Mouse (Mus musculus) ES-E14 (cell line): Measurements from ENCODE around the gene Sstr3. TPM values are rescaled to one million over a fixed set of nuclear protein-coding genes. Genes with fewer than 3 reads are reported as not detected.

Experiments used
- DNase-seq: peaks from one replicate; pipeline ENCODE4 v3.0.0-alpha.2; 2013; ENCODE audit warnings: low read depth, low spot score
- H3K27ac ChIP-seq: 2 replicates; pipeline ENCODE4 v1.5.1; 2012; ENCODE audit warnings: low read depth, mild to moderate bottlenecking, low read length, moderate library complexity, mixed read lengths; ENCODE audit not compliant: poor library complexity, insufficient read depth, severe bottlenecking
- H3K36me3 ChIP-seq: 2 replicates; pipeline ENCODE4 v1.6.1; 2012; ENCODE audit warnings: mild to moderate bottlenecking, low read length, moderate library complexity, mixed read lengths; ENCODE audit not compliant: control insufficient read depth, poor library complexity, insufficient read depth, severe bottlenecking
- H3K4me1 ChIP-seq, 2 experiments: fragments of 150-350 bp in 1 of 2; sonication (generic) in 1 of 2; 2 replicates each; pipeline ENCODE4 v1.6.1; 2012; ENCODE audit warnings: low read length in 2 of 2, mild to moderate bottlenecking in 1 of 2, mixed read lengths in 1 of 2; ENCODE audit not compliant: control insufficient read depth in 2 of 2, insufficient read depth in 2 of 2, poor library complexity in 1 of 2
- H3K4me3 ChIP-seq, 2 experiments: fragments of 150-350 bp in 1 of 2; sonication (generic) in 1 of 2; 2 replicates each; pipeline ENCODE4 v1.5.1; 2012; ENCODE audit warnings: low read length in 2 of 2, low read depth in 1 of 2, mild to moderate bottlenecking in 1 of 2, mixed read lengths in 1 of 2; ENCODE audit not compliant: insufficient read depth in 1 of 2, poor library complexity in 1 of 2, severe bottlenecking in 1 of 2
- H3K9ac ChIP-seq: 2 replicates; pipeline ENCODE4 v1.6.1; 2012; ENCODE audit warnings: low read depth, mild to moderate bottlenecking, low read length, mixed read lengths; ENCODE audit not compliant: poor library complexity, insufficient read depth, severe bottlenecking
- H3K9me3 ChIP-seq: fragments of 150-350 bp; sonication (generic); 2 replicates; pipeline ENCODE4 v1.6.1; 2012; ENCODE audit warnings: low read depth, mild to moderate bottlenecking, low read length; ENCODE audit not compliant: control insufficient read depth, insufficient read depth
- CHD2 ChIP-seq: IDR thresholded peaks from 2 replicates; pipeline ENCODE4 v1.6.1; 2014; ENCODE audit warnings: mild to moderate bottlenecking, low read depth, low read length, inconsistent platforms
- HCFC1 ChIP-seq: IDR thresholded peaks from 2 replicates; pipeline ENCODE4 v1.6.1; 2012; ENCODE audit warnings: low read length, inconsistent platforms, borderline replicate concordance; ENCODE audit not compliant: insufficient read depth
- MAFK ChIP-seq: IDR thresholded peaks from 2 replicates; pipeline ENCODE4 v1.6.1; 2014; ENCODE audit warnings: mild to moderate bottlenecking, low read depth, low read length, inconsistent platforms; ENCODE audit not compliant: insufficient read depth
- ZC3H11A ChIP-seq: IDR thresholded peaks from 2 replicates; pipeline ENCODE4 v1.6.1; 2012; ENCODE audit warnings: low read depth, mild to moderate bottlenecking, inconsistent platforms, low read length, borderline replicate concordance
- ZNF384 ChIP-seq: IDR thresholded peaks from 2 replicates; pipeline ENCODE4 v1.6.1; 2012; ENCODE audit warnings: low read depth, low read length, inconsistent platforms
- in situ Hi-C, 2 experiments: fragments of 600-800 bp; cut with MboI; formaldehyde crosslinking; loops; one replicate each; pipeline ENCODE4 v1.15.1; 2025; ENCODE audit warnings: low sequenced_read_pairs in 2 of 2, inconsistent platforms in 1 of 2; ENCODE audit not compliant: unreplicated experiment in 2 of 2
- total RNA-seq: library from RNA; depleted of rRNA; stranded (reverse); fragments of 300-350 nt; gene quantifications from 2 replicates; pipeline ENCODE4 v1.2.3, GENCODE M21; 2012; rRNA removed

Gene Sstr3
- total RNA-seq, 1 experiment, result 0.18 TPM

DNA sequence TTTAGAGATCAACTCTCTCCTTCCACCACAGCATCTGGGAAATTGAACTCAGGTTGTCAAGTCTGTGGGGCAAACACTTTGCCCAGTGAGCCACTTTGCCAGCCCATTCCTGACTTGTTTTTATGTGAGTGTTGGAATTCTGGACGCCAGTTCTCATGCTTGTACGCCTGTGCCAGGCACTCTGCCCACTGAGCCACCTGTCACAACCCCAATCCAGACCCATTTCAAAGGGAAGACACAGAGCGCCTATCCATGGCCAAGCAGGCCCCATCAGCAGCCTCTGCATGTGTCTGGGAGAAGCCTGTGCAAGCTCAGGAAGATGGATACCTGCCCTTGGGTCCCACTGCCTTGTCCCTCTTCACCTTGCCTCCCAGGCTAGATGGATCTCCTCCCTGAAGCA, 53.2 kb downstream of the Sstr3 start:
- in situ Hi-C loops, result no loop called here

DNA sequence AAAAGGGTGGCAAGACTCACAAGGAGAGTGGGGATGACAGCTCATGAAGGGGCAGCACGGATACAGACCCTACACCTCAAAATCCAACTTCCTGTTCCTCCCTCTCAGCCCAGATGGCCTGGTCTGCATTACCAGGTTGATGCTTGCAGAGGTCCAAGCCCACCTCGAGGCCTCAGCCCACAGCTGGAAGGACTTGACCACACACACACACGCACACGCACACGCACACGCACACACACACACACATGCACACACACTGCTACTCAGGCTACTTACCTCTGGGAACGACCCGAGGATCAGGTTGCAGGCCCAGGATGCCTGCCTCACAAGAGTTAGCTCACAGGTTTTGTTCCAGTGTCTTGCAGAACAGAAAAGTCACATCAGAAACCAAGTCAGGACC, 54.6 kb downstream of the Sstr3 start:
- no peak overlapping the region for H3K9ac ChIP-seq
- H3K9me3 ChIP-seq, result no peaks in the 10 kb centered on the region
- no peak overlapping the region for H3K27ac ChIP-seq
- in situ Hi-C loops, result no loop called here
- H3K4me1 ChIP-seq, result no peaks in the 10 kb centered on the region
- no peak for DNase-seq
- no peaks in the 10 kb centered on the region for H3K36me3 ChIP-seq
- TF ChIP-seq ZC3H11A (no peak), ZNF384 (no peak), CHD2 (no peak), MAFK (no peak), HCFC1 (no peak)
- no peak overlapping the region for H3K4me3 ChIP-seq

More for the DNA sequence above, 53.2 kb downstream of the Sstr3 start:
- Histone ChIP-seq H3K4me1 (no peaks in the 10 kb centered on the region), H3K9ac (no peak overlapping the region), H3K27ac (no peak overlapping the region), H3K9me3 (no peaks in the 10 kb centered on the region), H3K36me3 (no peaks in the 10 kb centered on the region), H3K4me3 (no peak overlapping the region)
- no peak for DNase-seq
- TF ChIP-seq CHD2 (no peak), MAFK (no peak), ZNF384 (no peak), HCFC1 (no peak), ZC3H11A (no peak)

DNA sequence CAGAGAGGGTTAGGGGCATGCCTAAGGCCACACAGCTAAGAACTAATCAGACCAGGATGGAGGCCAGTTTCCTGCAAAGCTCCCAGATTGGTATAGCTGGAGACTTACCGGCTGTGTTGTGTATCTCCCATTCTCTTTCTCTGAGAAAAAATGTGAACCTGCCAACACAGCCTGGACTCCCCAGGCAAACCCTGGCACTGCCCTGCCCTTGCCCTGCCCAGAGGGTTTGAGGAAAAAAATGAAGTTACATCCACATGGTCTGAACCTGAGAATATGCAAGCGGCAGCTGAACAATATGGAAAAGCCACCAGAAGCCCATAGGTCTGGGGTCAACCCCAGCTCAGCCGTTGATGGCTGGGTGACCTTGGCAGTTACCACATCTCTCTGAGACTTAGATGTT, 55.2 kb downstream of the Sstr3 start:
- Histone ChIP-seq H3K4me3 (no peak overlapping the region), H3K4me1 (no peaks in the 10 kb centered on the region), H3K27ac (no peak overlapping the region), H3K9me3 (no peaks in the 10 kb centered on the region), H3K36me3 (no peaks in the 10 kb centered on the region), H3K9ac (no peak overlapping the region)
- TF ChIP-seq HCFC1, result no peak
- TF ChIP-seq MAFK, result no peak
- TF ChIP-seq ZNF384, result no peak
- no peak for TF ChIP-seq CHD2
- no peak for TF ChIP-seq ZC3H11A
- in situ Hi-C loops, result no loop called here
- no peak for DNase-seq

DNA sequence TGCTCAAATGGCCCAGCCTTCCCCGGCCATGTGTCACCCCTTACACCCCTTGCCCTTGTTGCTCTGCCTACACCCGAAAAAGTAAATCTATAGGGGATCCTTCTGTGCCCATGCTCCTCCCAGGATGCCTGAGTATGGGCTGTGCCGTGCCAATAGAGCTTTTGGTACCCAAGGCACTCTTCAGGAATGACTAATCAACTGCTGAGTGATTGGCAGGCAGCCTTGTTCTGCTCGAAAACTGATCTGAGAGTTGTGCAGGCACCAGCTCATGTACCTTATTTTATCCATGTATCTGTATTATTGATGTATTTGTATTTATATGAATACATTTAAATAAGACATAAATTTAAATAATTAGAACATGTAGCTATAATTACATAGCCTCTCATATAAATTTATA, 57.4 kb downstream of the Sstr3 start:
- DNase-seq, result no peak
- H3K36me3 ChIP-seq, result no peaks in the 10 kb centered on the region
- H3K9me3 ChIP-seq, result no peaks in the 10 kb centered on the region
- H3K4me1 ChIP-seq, result no peaks in the 10 kb centered on the region
- no peak overlapping the region for H3K4me3 ChIP-seq
- TF ChIP-seq CHD2 (no peak), ZC3H11A (no peak), MAFK (no peak), ZNF384 (no peak), HCFC1 (no peak)
- no peak overlapping the region for H3K9ac ChIP-seq
- no peak overlapping the region for H3K27ac ChIP-seq
- in situ Hi-C loops, result no loop called here

Other genes with a start within 250 kb of the Sstr3 start
- 0.09 TPM in 1 of 2 replicates, not detected in the other for gene Csf2rb2, start 239.0 kb downstream of the Sstr3 start, total RNA-seq
- gene Csf2rb, start 218.9 kb downstream of the Sstr3 start, total RNA-seq, result 0.05 and 1.1 TPM in 2 replicates
- gene Tex33, start 148.8 kb downstream of the Sstr3 start, total RNA-seq, result not detected in 2 replicates
- 14.9 and 22.4 TPM in 2 replicates for gene Tst, start 138.8 kb downstream of the Sstr3 start, total RNA-seq
- 15.1 and 18.8 TPM in 2 replicates for gene Mpst, start 138.3 kb downstream of the Sstr3 start, total RNA-seq
- gene Kctd17, start 116.1 kb downstream of the Sstr3 start, total RNA-seq, result 24.7 and 28.0 TPM in 2 replicates
- 0.49 and 0.63 TPM in 2 replicates for gene Tmprss6, start 76.1 kb downstream of the Sstr3 start, total RNA-seq
- 0.62 TPM in 1 of 2 replicates, not detected in the other for gene Il2rb, start 49.4 kb downstream of the Sstr3 start, total RNA-seq
- gene C1qtnf6, start 13.3 kb downstream of the Sstr3 start, total RNA-seq, result 1.1 and 1.8 TPM in 2 replicates
- gene Rac2, start 28.1 kb upstream of the Sstr3 start, total RNA-seq, result 2.6 and 2.9 TPM in 2 replicates
- 2.3 and 2.7 TPM in 2 replicates for gene Cyth4, start 52.4 kb upstream of the Sstr3 start, total RNA-seq
- gene Elfn2, start 174.1 kb upstream of the Sstr3 start, total RNA-seq, result 0.09 and 0.53 TPM in 2 replicates
- 7.3 and 11.7 TPM in 2 replicates for gene Mfng, start 228.8 kb upstream of the Sstr3 start, total RNA-seq